Mouse (Mus musculus) hindbrain, embryonic 13.5 days (tissue): ENCODE data around the gene Katnal1. TPM values are rescaled to one million over a fixed set of nuclear protein-coding genes. Genes with fewer than 3 reads are reported as not detected.

Source experiments
- ATAC-seq: fragments of 200-750 bp; cut with Nextera tagmentation; 2 replicates; pipeline ENCODE4 v1.8.0; 2017; ENCODE audit warnings: moderate TSS enrichment; ENCODE audit not compliant: low FRiP score
- H3K27ac ChIP-seq: fragments of 300-500 bp; sonication (generic); 2 replicates; pipeline ENCODE4 v1.5.1; 2015; ENCODE audit warnings: inconsistent platforms, mild to moderate bottlenecking, moderate library complexity
- H3K27me3 ChIP-seq: fragments of 300-500 bp; sonication (generic); 2 replicates; pipeline ENCODE4 v1.6.1; 2015; ENCODE audit warnings: mild to moderate bottlenecking, inconsistent platforms
- H3K36me3 ChIP-seq: fragments of 300-500 bp; sonication (generic); 2 replicates; pipeline ENCODE4 v1.6.1; 2015; ENCODE audit warnings: mild to moderate bottlenecking, inconsistent platforms
- H3K4me1 ChIP-seq: fragments of 300-500 bp; sonication (generic); replicated peaks from 2 replicates; pipeline ENCODE4 v1.6.1; 2015; ENCODE audit warnings: inconsistent platforms
- H3K4me2 ChIP-seq: fragments of 300-500 bp; sonication (generic); 2 replicates; pipeline ENCODE4 v1.6.1; 2015; ENCODE audit warnings: inconsistent platforms, mild to moderate bottlenecking, moderate library complexity
- H3K4me3 ChIP-seq: fragments of 300-500 bp; sonication (generic); 2 replicates; pipeline ENCODE4 v1.5.1; 2015; ENCODE audit warnings: mild to moderate bottlenecking, inconsistent platforms
- H3K9ac ChIP-seq: fragments of 300-500 bp; sonication (generic); 2 replicates; pipeline ENCODE4 v1.6.1; 2015; ENCODE audit warnings: mild to moderate bottlenecking, inconsistent platforms
- H3K9me3 ChIP-seq: fragments of 300-500 bp; sonication (generic); 2 replicates; pipeline ENCODE4 v1.6.1; 2016; ENCODE audit warnings: inconsistent platforms
- WGBS: fragments of 180-500 bp; shearing (Covaris S2); methylation state at CpG from one replicate; pipeline ENCODE4 v1.1.7; 2015; 5-methylcytosine and 5-hydroxymethylcytosine counted together
- polyA plus RNA-seq: library from polyadenylated mRNA; unstranded; fragments of >200 nt; fragmentation: Nextera tagmentation; extraction: Ambion mirVana; gene quantifications from 2 replicates; pipeline ENCODE4 v1.2.1, GENCODE M21; 2015

The Katnal1 gene
- polyA plus RNA-seq, 1 experiment from 2014 or later, result 33.4 TPM

- no peak overlapping the region for H3K4me2 ChIP-seq
- H3K9me3 ChIP-seq, result peaks cover 5% of the 10 kb centered on the region; the same call in 1 of the 2 replicates
- no peak overlapping the region for H3K4me3 ChIP-seq
- H3K4me1 ChIP-seq, result 0 out of 2 replicates have a peak, but pooled peaks cover 3% of the 10 kb centered on the region
- 84% methylated on average over 10 of the region's 10 CpGs for WGBS
- ATAC-seq, result no peak
- H3K9ac ChIP-seq, result no peak overlapping the region
- no peaks in the 10 kb centered on the region; the same call in 1 of the 2 replicates for H3K36me3 ChIP-seq
- H3K27ac ChIP-seq, result no peak overlapping the region
- H3K27me3 ChIP-seq, result no peaks in the 10 kb centered on the region
Measured at GRCm38 (mm10) chr5:148866571-148866970, 62.5 kb downstream of the Katnal1 start.

DNA sequence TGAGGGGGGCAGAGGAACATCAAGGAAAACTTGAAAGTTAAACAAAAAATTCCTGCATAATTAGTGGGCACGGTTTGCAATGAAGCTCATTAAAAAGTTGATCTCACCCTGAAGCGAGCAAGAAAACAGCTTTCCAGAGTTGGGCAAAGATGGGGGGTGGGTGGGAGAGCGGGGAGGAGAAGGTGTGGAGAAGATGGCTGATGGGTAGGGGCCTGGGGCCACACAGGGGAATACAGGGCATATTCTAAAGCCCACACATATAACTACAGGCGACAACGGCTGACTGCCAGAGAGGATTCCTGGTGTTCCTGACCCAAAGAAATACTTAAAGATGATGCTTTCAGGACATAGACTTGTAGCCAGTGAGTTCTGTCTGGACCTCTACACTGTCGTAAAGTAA is 65.7 kb downstream of the Katnal1 start:
- 70% methylated on average over 6 of the region's 6 CpGs for WGBS
- no peak overlapping the region for H3K27ac ChIP-seq
- ATAC-seq, result no peak
- no peaks in the 10 kb centered on the region for H3K27me3 ChIP-seq
- no peak overlapping the region for H3K9ac ChIP-seq
- no peaks in the 10 kb centered on the region for H3K9me3 ChIP-seq
- no peaks in the 10 kb centered on the region for H3K36me3 ChIP-seq
- H3K4me3 ChIP-seq, result no peak overlapping the region
- H3K4me2 ChIP-seq, result no peak overlapping the region
- 0 out of 2 replicates have a peak, but pooled peaks cover 3% of the 10 kb centered on the region for H3K4me1 ChIP-seq

GRCm38 (mm10) chr5:148862853-148863252 is 66.3 kb downstream of the Katnal1 start:
- 80% methylated on average over 10 of the region's 10 CpGs for WGBS
- no peak overlapping the region for H3K4me2 ChIP-seq

GRCm38 (mm10) chr5:148862136-148862535 is 67.0 kb downstream of the Katnal1 start:
- H3K9me3 ChIP-seq, result no peaks in the 10 kb centered on the region
- no peak for ATAC-seq
- no peak overlapping the region for H3K4me2 ChIP-seq
- H3K4me1 ChIP-seq, result 0 out of 2 replicates have a peak, but pooled peaks cover 3% of the 10 kb centered on the region
- no peak overlapping the region for H3K27ac ChIP-seq
- 61% methylated on average over 8 of the region's 8 CpGs for WGBS
- H3K4me3 ChIP-seq, result no peak overlapping the region
- H3K9ac ChIP-seq, result no peak overlapping the region
- H3K36me3 ChIP-seq, result no peaks in the 10 kb centered on the region
- H3K27me3 ChIP-seq, result no peaks in the 10 kb centered on the region

More at GRCm38 (mm10) chr5:148862853-148863252, 66.3 kb downstream of the Katnal1 start:
- H3K27ac ChIP-seq, result no peak overlapping the region
- no peak overlapping the region for H3K4me3 ChIP-seq
- no peak overlapping the region for H3K9ac ChIP-seq
- ATAC-seq, result no peak
- no peaks in the 10 kb centered on the region for H3K36me3 ChIP-seq
- H3K27me3 ChIP-seq, result no peaks in the 10 kb centered on the region
- 0 out of 2 replicates have a peak, but pooled peaks cover 3% of the 10 kb centered on the region for H3K4me1 ChIP-seq
- no peaks in the 10 kb centered on the region for H3K9me3 ChIP-seq

- no peak for ATAC-seq
- H3K9me3 ChIP-seq, result no peaks in the 10 kb centered on the region
- no peak overlapping the region for H3K27ac ChIP-seq
- 87% methylated on average over 3 of the region's 3 CpGs for whole genome bisulfite sequencing
- no peaks in the 10 kb centered on the region for H3K4me1 ChIP-seq
- H3K9ac ChIP-seq, result no peak overlapping the region
- no peak overlapping the region for H3K4me3 ChIP-seq
- H3K36me3 ChIP-seq, result no peaks in the 10 kb centered on the region
- no peak overlapping the region for H3K4me2 ChIP-seq
- H3K27me3 ChIP-seq, result no peaks in the 10 kb centered on the region
Measured at GRCm38 (mm10) chr5:148857522-148857921, 71.6 kb downstream of the Katnal1 start.

DNA sequence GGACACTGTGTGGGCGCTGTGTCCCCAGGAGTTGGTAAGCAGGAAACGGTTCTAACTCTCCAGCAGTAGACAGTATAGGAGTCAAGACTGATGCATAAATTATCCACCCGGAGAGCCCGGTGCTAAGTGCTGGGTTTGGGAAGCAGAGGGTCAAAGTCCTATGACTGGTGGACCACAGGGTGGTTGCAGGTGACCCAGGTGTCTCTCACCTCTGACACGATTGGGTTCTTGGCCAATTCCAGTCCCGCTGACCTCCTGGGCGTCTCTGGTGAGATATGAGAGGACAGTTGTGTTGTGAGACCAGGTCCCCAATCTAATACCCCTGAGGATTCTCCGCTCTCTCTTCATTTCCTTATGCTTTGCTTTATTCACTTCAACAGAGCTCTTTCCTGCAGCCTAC is 74.1 kb downstream of the Katnal1 start:
- WGBS, result 92% methylated on average over 8 of the region's 8 CpGs
- no peaks in the 10 kb centered on the region for H3K36me3 ChIP-seq
- H3K4me2 ChIP-seq, result no peak overlapping the region
- H3K4me3 ChIP-seq, result no peak overlapping the region
- no peak overlapping the region for H3K27ac ChIP-seq
- H3K9me3 ChIP-seq, result no peaks in the 10 kb centered on the region
- no peak overlapping the region for H3K9ac ChIP-seq
- no peaks in the 10 kb centered on the region for H3K4me1 ChIP-seq
- no peak for ATAC-seq
- no peaks in the 10 kb centered on the region for H3K27me3 ChIP-seq

GRCm38 (mm10) chr5:148854166-148854565 is 75.0 kb downstream of the Katnal1 start:
- no peaks in the 10 kb centered on the region for H3K36me3 ChIP-seq
- no peak for ATAC-seq
- H3K4me3 ChIP-seq, result no peak overlapping the region
- no peak overlapping the region for H3K9ac ChIP-seq
- H3K27ac ChIP-seq, result no peak overlapping the region
- H3K9me3 ChIP-seq, result no peaks in the 10 kb centered on the region
- H3K4me2 ChIP-seq, result no peak overlapping the region
- H3K4me1 ChIP-seq, result no peaks in the 10 kb centered on the region
- WGBS, result 36% methylated on average over 5 of the region's 5 CpGs
- H3K27me3 ChIP-seq, result no peaks in the 10 kb centered on the region

GRCm38 (mm10) chr5:148849516-148849915 is 79.6 kb downstream of the Katnal1 start:
- Histone ChIP-seq H3K27ac (no peak overlapping the region), H3K9ac (no peak overlapping the region), H3K4me2 (no peak overlapping the region), H3K4me1 (no peaks in the 10 kb centered on the region), H3K9me3 (no peaks in the 10 kb centered on the region), H3K27me3 (no peaks in the 10 kb centered on the region), H3K4me3 (no peak overlapping the region), H3K36me3 (no peaks in the 10 kb centered on the region)
- WGBS, result 96% methylated on average over 6 of the region's 6 CpGs
- ATAC-seq, result no peak

DNA sequence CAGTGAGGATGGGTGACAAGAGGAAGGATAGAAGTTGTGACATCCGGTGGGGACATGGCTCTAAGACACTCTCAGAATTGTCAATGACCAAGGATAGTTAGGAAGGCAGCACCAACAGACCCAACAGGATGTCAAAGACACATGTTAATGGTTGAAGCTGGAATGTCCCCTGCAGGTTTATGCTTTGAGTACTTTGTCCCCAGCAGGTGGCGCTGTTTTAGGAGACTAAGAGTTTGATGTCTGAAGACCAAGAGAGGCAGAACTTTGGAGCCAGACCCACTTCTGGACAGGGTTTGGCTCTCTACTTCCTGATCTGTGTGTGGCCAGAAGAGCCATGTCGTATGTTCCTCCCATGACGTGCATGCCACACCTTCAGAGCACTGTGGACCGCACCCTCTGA is 82.1 kb downstream of the Katnal1 start:
- no peaks in the 10 kb centered on the region for H3K27me3 ChIP-seq
- no peak for ATAC-seq
- no peak overlapping the region for H3K9ac ChIP-seq
- WGBS, result 98% methylated on average over 5 of the region's 5 CpGs
- no peaks in the 10 kb centered on the region for H3K4me1 ChIP-seq
- H3K36me3 ChIP-seq, result no peaks in the 10 kb centered on the region
- no peaks in the 10 kb centered on the region for H3K9me3 ChIP-seq
- H3K27ac ChIP-seq, result no peak overlapping the region
- H3K4me2 ChIP-seq, result no peak overlapping the region
- H3K4me3 ChIP-seq, result no peak overlapping the region

GRCm38 (mm10) chr5:148837069-148837468 is 92.1 kb downstream of the Katnal1 start:
- 33% methylated on average over 8 of the region's 8 CpGs for WGBS
- peaks cover 21% of the 10 kb centered on the region for H3K27me3 ChIP-seq
- H3K4me3 ChIP-seq, result no peak overlapping the region
- 0 out of 2 replicates have a peak, but pooled peaks cover under 1% of the 10 kb centered on the region for H3K4me1 ChIP-seq
- H3K9me3 ChIP-seq, result no peaks in the 10 kb centered on the region
- H3K9ac ChIP-seq, result no peak overlapping the region
- H3K27ac ChIP-seq, result no peak overlapping the region
- H3K4me2 ChIP-seq, result no peak overlapping the region
- no peak for ATAC-seq
- H3K36me3 ChIP-seq, result no peaks in the 10 kb centered on the region

GRCm38 (mm10) chr5:148831596-148832257 is 97.4 kb downstream of the Katnal1 start:
- H3K9me3 ChIP-seq, result no peaks in the 10 kb centered on the region
- H3K9ac ChIP-seq, result peak overlapping the region; percentile 39
- H3K27me3 ChIP-seq, result peaks cover 26% of the 10 kb centered on the region
- H3K4me1 ChIP-seq, result peaks cover 12% of the 10 kb centered on the region
- H3K4me3 ChIP-seq, result peak overlapping the region; percentile 20
- ATAC-seq, result no peak
- H3K36me3 ChIP-seq, result no peaks in the 10 kb centered on the region
- H3K27ac ChIP-seq, result no peak overlapping the region
- 6% methylated on average over 23 of the region's 23 CpGs for WGBS
- peak overlapping the region; percentile 49 for H3K4me2 ChIP-seq

DNA sequence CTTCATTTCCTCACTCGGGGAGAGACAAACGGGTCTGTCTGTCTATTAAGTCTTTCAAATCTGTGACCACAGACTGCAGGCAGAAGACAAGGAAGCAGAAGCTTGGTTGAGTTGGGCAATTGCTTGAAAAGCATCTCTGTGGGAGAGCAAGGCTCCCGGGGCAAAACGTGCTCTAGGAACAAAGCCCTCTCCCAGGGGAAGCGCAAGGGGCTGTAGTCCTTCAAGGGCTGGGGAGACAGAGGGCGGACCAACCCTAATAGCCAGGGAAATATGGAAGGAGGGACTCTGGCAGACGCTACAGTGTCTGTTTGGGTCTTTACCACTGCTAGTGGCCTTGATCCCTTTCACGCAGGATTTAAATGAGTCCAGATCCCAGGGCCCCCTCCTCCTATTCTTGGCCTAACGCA is 98.0 kb downstream of the Katnal1 start:
- H3K4me1 ChIP-seq, result peaks cover 12% of the 10 kb centered on the region
- H3K27me3 ChIP-seq, result peaks cover 28% of the 10 kb centered on the region
- peak overlapping the region; percentile 39 for H3K9ac ChIP-seq
- no peaks in the 10 kb centered on the region for H3K9me3 ChIP-seq
- H3K36me3 ChIP-seq, result no peaks in the 10 kb centered on the region
- peak overlapping the region; percentile 20 for H3K4me3 ChIP-seq
- no peak for ATAC-seq
- WGBS, result 3% methylated on average over 9 of the region's 9 CpGs
- peak overlapping the region; percentile 8; the same call in 1 of the 2 replicates for H3K27ac ChIP-seq
- H3K4me2 ChIP-seq, result peak overlapping the region; percentile 49

- Histone ChIP-seq H3K9ac (no peak overlapping the region), H3K4me2 (no peak overlapping the region), H3K4me1 (peaks cover 9% of the 10 kb centered on the region), H3K27me3 (0 out of 2 replicates have a peak, but pooled peaks cover 9% of the 10 kb centered on the region), H3K27ac (no peak overlapping the region), H3K36me3 (no peaks in the 10 kb centered on the region), H3K9me3 (no peaks in the 10 kb centered on the region), H3K4me3 (no peak overlapping the region)
- WGBS, result 86% methylated on average over 7 of the region's 7 CpGs
- ATAC-seq, result no peak
Measured at GRCm38 (mm10) chr5:148825732-148826131, 103.4 kb downstream of the Katnal1 start.
